Mouse (Mus musculus): ENCODE data around the gene Ip6k3. TPM values are rescaled to one million over a fixed set of nuclear protein-coding genes. Genes with fewer than 3 reads are reported as not detected.
A peak's percentile ranks its signal among the peaks of the same experiment; 100 is the strongest.

The Ip6k3 gene
- total RNA-seq, 1 experiment from 2014 or later = not detected

DNA sequence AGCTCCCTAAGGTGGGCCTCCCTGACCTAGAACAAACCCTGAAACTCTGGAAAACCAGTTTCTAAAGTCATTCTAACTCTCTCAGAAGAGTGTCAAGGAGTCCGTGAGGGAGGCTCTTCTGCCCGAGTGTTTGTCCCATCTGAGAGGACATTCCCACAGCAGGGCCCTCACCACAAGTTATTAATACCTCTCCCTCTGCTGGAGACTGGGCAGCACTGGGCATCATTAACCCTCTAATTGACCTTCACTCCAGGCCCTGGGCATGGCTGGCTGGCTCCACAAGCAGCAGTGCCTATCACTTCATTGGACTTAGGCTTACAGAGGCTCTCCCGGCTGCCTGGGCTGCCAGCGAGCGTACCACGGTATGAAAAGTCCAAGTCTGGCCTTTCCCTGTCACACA is 9.2 kb downstream of the Ip6k3 start:
- ATAC-seq (ENCODE audit: extremely low read depth, insufficient number of reproducible peaks, low FRiP score, poor library complexity, severe bottlenecking) = no peak

GRCm38 (mm10) chr17:27155752-27156151 is 11.8 kb downstream of the Ip6k3 start:
- no peak for ATAC-seq (ENCODE audit: extremely low read depth, insufficient number of reproducible peaks, low FRiP score, poor library complexity, severe bottlenecking)

- ATAC-seq (ENCODE audit: extremely low read depth, insufficient number of reproducible peaks, low FRiP score, poor library complexity, severe bottlenecking) = no peak
Observed at GRCm38 (mm10) chr17:27154881-27155280, 12.7 kb downstream of the Ip6k3 start.

DNA sequence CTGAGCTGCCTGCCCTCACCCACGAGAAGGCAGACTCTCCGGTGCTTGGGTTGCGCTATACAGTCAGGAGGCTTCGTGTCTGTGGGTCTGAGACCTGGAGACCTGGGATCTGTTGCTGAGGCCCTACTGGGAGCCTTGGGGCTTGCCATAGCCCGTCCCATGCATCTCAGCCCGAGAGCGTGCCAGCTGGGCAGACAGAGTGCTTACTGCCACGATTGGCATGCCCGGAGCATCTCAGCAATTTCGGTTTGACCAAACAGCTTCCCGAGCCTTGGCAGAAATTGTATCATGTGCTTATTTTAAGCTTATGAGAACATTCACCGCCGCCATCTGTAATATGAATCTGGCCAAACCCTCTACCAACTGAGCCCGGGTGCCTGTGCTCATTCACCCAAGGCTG is 13.3 kb downstream of the Ip6k3 start:
- ATAC-seq (ENCODE audit: extremely low read depth, insufficient number of reproducible peaks, low FRiP score, poor library complexity, severe bottlenecking) = no peak

DNA sequence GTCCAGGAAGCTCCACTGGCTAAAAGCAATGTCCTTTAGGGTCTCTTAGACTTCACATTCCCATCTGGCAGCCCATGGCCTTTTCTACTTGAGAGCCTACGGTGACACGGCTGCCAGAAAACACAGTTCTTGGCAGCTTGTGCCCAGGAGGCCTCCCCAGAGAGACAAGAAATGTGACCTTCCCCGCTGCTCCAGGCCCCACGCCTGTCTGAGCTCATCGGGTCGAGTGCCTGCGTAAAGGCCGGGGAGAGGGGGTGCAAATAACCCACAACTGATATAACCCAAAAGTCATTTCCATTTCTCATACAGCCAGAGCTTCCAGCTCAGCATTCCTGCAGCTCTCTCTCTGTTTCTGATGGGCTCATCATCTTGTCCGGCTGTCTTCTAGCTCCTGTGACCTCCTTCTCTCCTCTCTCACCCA is 13.8 kb downstream of the Ip6k3 start:
- no peak for ATAC-seq (ENCODE audit: extremely low read depth, insufficient number of reproducible peaks, low FRiP score, poor library complexity, severe bottlenecking)

GRCm38 (mm10) chr17:27152976-27153723 is 14.4 kb downstream of the Ip6k3 start:
- no peak for ATAC-seq (ENCODE audit: extremely low read depth, insufficient number of reproducible peaks, low FRiP score, poor library complexity, severe bottlenecking)

- peak; percentile 18; the same call in 1 of the 2 replicates for ATAC-seq (ENCODE audit: extremely low read depth, insufficient number of reproducible peaks, low FRiP score, poor library complexity, severe bottlenecking)
Observed at GRCm38 (mm10) chr17:27151411-27151810, 16.2 kb downstream of the Ip6k3 start.

DNA sequence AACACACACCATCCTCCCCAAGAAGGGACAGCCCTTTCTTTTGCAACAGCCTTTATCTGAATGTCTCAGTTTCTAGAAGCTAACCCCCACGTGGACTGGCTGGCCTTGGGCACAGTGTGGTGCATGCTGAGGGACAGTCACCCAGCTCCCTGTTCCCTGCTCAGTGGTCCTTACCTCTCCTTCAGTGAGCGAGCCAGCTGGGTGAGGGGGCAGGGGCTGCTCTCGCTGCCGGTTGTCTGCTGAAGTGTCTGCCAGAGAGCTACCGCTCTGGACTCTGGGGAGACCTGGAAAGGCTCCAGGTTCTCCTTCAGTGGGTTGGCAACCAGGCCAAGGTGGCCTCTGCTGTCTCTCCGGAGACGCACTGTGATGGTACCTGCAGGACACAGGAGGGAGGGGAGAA is 16.7 kb downstream of the Ip6k3 start:
- no peak for ATAC-seq (ENCODE audit: extremely low read depth, insufficient number of reproducible peaks, low FRiP score, poor library complexity, severe bottlenecking)

- no peak for ATAC-seq (ENCODE audit: extremely low read depth, insufficient number of reproducible peaks, low FRiP score, poor library complexity, severe bottlenecking)
Observed at GRCm38 (mm10) chr17:27146323-27146923, 21.2 kb downstream of the Ip6k3 start.

DNA sequence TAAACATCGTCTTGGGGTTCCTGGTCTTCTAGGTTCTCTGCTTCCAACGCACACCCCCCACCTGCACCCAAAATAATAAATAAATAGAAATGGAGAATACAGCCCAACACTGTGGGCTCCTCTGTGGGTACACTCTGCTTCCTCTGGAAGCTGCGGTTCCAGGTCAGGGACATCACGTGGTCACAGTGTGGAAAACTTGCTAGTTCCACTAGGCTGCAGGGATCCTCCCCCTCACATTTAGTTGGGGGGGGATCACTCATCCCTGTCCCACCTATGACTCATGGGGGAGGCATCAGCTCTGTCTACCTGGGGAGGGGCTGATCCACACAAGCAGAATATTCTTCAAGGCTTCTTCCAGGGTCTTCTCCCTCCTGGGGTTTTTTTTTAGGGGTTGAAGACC is 23.4 kb downstream of the Ip6k3 start:
- ATAC-seq (ENCODE audit: extremely low read depth, insufficient number of reproducible peaks, low FRiP score, poor library complexity, severe bottlenecking) = no peak

GRCm38 (mm10) chr17:27141971-27142450 is 25.6 kb downstream of the Ip6k3 start:
- ATAC-seq (ENCODE audit: extremely low read depth, insufficient number of reproducible peaks, low FRiP score, poor library complexity, severe bottlenecking) = no peak

- no peak for ATAC-seq (ENCODE audit: extremely low read depth, insufficient number of reproducible peaks, low FRiP score, poor library complexity, severe bottlenecking)
Observed at GRCm38 (mm10) chr17:27140262-27140661, 27.3 kb downstream of the Ip6k3 start.

GRCm38 (mm10) chr17:27139304-27139703 is 28.3 kb downstream of the Ip6k3 start:
- no peak for ATAC-seq (ENCODE audit: extremely low read depth, insufficient number of reproducible peaks, low FRiP score, poor library complexity, severe bottlenecking)

GRCm38 (mm10) chr17:27138396-27138795 is 29.2 kb downstream of the Ip6k3 start:
- no peak for ATAC-seq (ENCODE audit: extremely low read depth, insufficient number of reproducible peaks, low FRiP score, poor library complexity, severe bottlenecking)

- no peak for ATAC-seq (ENCODE audit: extremely low read depth, insufficient number of reproducible peaks, low FRiP score, poor library complexity, severe bottlenecking)
Observed at GRCm38 (mm10) chr17:27134715-27135114, 32.9 kb downstream of the Ip6k3 start.

DNA sequence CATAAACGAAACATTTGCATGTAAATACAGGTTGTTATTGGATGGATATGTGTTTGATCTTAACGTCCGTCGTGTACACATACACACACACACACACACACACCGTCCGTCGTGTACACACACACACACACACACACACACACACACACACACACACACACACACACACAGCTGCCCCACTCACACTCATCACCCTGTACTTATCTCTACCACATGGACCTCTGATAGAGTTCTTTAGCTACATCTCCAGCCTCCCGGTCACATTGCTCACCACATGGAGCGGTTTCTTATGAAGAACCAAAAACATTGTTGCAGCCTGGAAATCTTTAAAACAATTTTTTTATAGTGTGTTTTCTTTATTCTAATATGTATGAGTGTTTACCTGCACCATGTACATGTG is 33.4 kb downstream of the Ip6k3 start:
- no peak for ATAC-seq (ENCODE audit: extremely low read depth, insufficient number of reproducible peaks, low FRiP score, poor library complexity, severe bottlenecking)

GRCm38 (mm10) chr17:27133551-27134141 is 33.9 kb downstream of the Ip6k3 start, which contains the start of gene Uqcc2:
TSS of gene Uqcc2 (minus strand) at chr17:27133916.
- ATAC-seq (ENCODE audit: extremely low read depth, insufficient number of reproducible peaks, low FRiP score, poor library complexity, severe bottlenecking) = peak; percentile 81

DNA sequence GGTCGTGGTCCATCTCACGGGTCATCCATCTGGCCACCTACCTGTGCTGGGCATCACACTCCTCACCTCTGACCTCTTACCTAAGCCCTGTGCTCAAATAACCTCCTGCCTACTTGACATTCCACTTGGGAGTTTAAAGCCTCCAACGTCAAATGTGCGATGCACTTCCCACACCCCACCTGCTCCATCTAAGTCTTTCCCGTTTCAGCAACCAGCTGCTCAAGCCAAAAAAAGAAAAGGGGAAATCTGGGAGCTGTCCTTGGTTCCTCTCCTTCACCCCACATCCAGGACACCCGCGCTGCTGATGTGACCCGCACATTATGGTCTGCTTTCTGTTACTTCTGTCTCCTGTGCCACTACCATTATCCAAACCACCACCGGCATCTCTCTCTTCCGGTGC is 35.4 kb downstream of the Ip6k3 start:
- no peak for ATAC-seq (ENCODE audit: extremely low read depth, insufficient number of reproducible peaks, low FRiP score, poor library complexity, severe bottlenecking)

- no peak for ATAC-seq (ENCODE audit: extremely low read depth, insufficient number of reproducible peaks, low FRiP score, poor library complexity, severe bottlenecking)
Observed at GRCm38 (mm10) chr17:27131240-27131665, 36.3 kb downstream of the Ip6k3 start.

DNA sequence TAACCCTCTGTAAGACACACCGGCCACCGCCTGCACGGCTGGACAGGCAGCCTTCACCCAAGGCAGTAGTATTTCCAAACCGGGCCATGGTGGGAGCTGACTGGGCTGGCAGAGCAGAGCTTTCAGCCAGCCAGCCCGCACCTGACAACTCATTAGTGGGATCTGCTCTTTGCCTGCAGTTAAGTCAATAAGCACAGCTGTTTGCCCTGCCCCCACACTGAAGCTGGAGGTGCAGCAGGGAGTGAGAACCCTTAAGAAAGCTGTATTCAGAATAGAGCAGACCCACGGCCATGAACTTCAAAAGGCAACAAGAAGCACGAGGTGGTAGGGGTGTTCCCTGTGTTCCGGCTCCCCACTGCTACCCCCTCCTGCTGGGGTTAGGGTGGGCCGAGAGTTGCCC is 37.3 kb downstream of the Ip6k3 start:
- ATAC-seq (ENCODE audit: extremely low read depth, insufficient number of reproducible peaks, low FRiP score, poor library complexity, severe bottlenecking) = no peak
